8 mouse cellular contexts compared by ENCODE assay signal in the genomic region with DNA sequence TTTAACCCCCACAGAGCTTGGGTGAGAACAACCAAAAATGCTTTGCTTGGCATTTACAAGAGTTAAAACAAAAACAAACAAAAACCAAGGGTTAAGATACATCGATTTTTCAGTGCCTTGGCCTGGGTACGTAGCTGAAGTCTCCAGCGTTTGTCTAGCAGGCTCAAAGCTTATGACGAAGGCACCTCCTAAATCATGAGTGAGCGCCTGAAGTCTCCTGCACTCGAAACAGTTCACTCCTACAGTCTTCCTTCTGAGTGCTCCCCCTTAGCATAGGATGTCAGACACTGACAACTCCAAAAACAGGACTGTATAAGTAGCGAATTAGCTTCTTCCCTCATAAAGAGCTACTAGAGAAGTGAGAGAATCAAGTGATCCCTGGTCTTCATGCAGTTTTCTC. TPM values are rescaled to one million over a fixed set of nuclear protein-coding genes. Genes with fewer than 3 reads are reported as not detected.
DNase-seq lines count a peak whose midpoint lies in the region; ATAC-seq and TF ChIP-seq lines count a peak whose summit lies in the region.

No protein-coding gene starts in this region.

- 0 out of 2 replicates have a peak, but pooled peaks cover 11% of the 10 kb centered on the region for H3K4me1 ChIP-seq in limb, embryonic 15.5 days
- H3K4me1 ChIP-seq in stomach, postnatal 0 days (replicated peaks; ENCODE audit: control insufficient read depth, insufficient read depth), result no peaks in the 10 kb centered on the region

- TF ChIP-seq CTCF in stomach, postnatal 0 days (IDR thresholded peaks at IDR 0.05; ENCODE audit: low read depth), result no peak

- peak overlapping the region; percentile 95; the same call in 1 of the 2 replicates for H3K27ac ChIP-seq in limb, embryonic 15.5 days
- peak overlapping the region; percentile 98; the same call in 1 of the 2 replicates for H3K27ac ChIP-seq in stomach, postnatal 0 days (replicated peaks)

- peak; percentile 40 for DNase-seq in cerebellum, adult 9-11 months
- no peak for DNase-seq in cerebellum, postnatal 36 days
- peak; percentile 29 for DNase-seq in right cerebral cortex, adult 18-20 months
- DNase-seq in right cerebral cortex, postnatal 4 days, result no peak
- no peak for DNase-seq in stomach, postnatal 0 days (ENCODE audit: low spot score)
- DNase-seq in thymus, postnatal 14 days, result no peak
- DNase-seq in embryo, embryonic 10 days (ENCODE audit: low spot score), result no peak

- H3K4me2 ChIP-seq in limb, embryonic 15.5 days, result peak overlapping the region; percentile 87
- H3K4me2 ChIP-seq in stomach, postnatal 0 days (replicated peaks; ENCODE audit: low read depth), result peak overlapping the region; percentile 86

- TF ChIP-seq EP300 in stomach, postnatal 0 days (optimal IDR thresholded peaks at IDR 0.05), result no peak

- H3K27me3 ChIP-seq in limb, embryonic 15.5 days, result peaks cover 18% of the 10 kb centered on the region
- H3K27me3 ChIP-seq in stomach, postnatal 0 days (ENCODE audit: control insufficient read depth, insufficient read depth, low read length), result no peaks in the 10 kb centered on the region

- H3K9me3 ChIP-seq in limb, embryonic 15.5 days, result no peaks in the 10 kb centered on the region
- no peaks in the 10 kb centered on the region for H3K9me3 ChIP-seq in stomach, postnatal 0 days (ENCODE audit: control insufficient read depth, low read length)

- 27% methylated on average over 7 of the region's 7 CpGs for WGBS in limb, embryonic 15.5 days
- WGBS in stomach, postnatal 0 days, result 17% methylated on average over 7 of the region's 7 CpGs

- H3K36me3 ChIP-seq in limb, embryonic 15.5 days, result no peaks in the 10 kb centered on the region
- H3K36me3 ChIP-seq in stomach, postnatal 0 days (ENCODE audit: control insufficient read depth, insufficient read depth, low read length), result no peaks in the 10 kb centered on the region; the same call in 1 of the 2 replicates

- ATAC-seq in limb, embryonic 15.5 days (ENCODE audit: insufficient number of reproducible peaks, low FRiP score, low TSS enrichment, low read depth), result no peak
- ATAC-seq in stomach, postnatal 0 days (ENCODE audit: low FRiP score, low TSS enrichment), result no peak

- H3K4me3 ChIP-seq in limb, embryonic 15.5 days, result peak overlapping the region; percentile 86
- H3K4me3 ChIP-seq in stomach, postnatal 0 days (ENCODE audit: low read depth, low read length), result peak overlapping the region; percentile 85

- 0 out of 2 replicates have a peak overlapping the region, but pooled peaks have one; percentile 49 for H3K9ac ChIP-seq in limb, embryonic 15.5 days
- peak overlapping the region; percentile 59 for H3K9ac ChIP-seq in stomach, postnatal 0 days (ENCODE audit: low read length)

RNA-seq across cellular contexts. Expression of gene Ppp2r5c, which starts 1.1 kb away (rescaled TPM):
- polyA plus RNA-seq in limb, embryonic 15.5 days (2015; fragmentation: Nextera tagmentation; extraction: Ambion mirVana), result 141 and 142 TPM in 2 replicates
- polyA plus RNA-seq in stomach, postnatal 0 days (2015; fragmentation: Nextera tagmentation; extraction: Ambion mirVana), result 113 TPM in 2 replicates

Comparison
In these comparisons a context has a peak if more than half of its experiments do, and no peak if none do; other contexts are left out.
1. DNase-seq: peak in cerebellum, adult 9-11 months (single experiment) and right cerebral cortex, adult 18-20 months (single experiment); none in cerebellum, postnatal 36 days (0 of 2), right cerebral cortex, postnatal 4 days (single experiment), stomach, postnatal 0 days (single experiment), thymus, postnatal 14 days (single experiment) and embryo, embryonic 10 days (single experiment).